Mouse (Mus musculus): Measurements from ENCODE around the gene Crnkl1.

Gene Crnkl1

GRCm38 (mm10) chr2:145874879-145875482, 59.8 kb downstream of the Crnkl1 start:
- DNase-seq (ENCODE audit: low spot score) = no peak

GRCm38 (mm10) chr2:145873953-145874352, 60.9 kb downstream of the Crnkl1 start:
- no peak for DNase-seq (ENCODE audit: low spot score)

DNA sequence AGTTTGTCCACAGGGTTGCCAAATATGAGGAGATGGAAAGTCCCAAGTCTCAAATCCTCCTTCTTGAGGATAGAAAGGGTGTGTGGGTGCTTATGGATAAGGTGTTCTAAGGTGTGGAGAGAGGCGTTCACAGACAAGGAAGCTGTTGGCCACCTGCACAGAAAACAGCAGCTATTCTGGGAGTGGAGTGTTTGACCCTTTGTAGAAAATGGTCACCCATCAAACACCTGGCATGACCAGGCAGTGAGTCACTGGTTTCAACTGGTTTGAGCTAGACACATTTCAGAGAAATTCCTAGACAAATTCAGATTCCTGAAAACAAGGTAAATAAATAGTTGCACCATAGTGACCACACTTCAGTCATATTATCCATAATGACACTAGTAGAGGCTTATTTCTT, 62.7 kb downstream of the Crnkl1 start:
- no peak for DNase-seq (ENCODE audit: low spot score)

DNA sequence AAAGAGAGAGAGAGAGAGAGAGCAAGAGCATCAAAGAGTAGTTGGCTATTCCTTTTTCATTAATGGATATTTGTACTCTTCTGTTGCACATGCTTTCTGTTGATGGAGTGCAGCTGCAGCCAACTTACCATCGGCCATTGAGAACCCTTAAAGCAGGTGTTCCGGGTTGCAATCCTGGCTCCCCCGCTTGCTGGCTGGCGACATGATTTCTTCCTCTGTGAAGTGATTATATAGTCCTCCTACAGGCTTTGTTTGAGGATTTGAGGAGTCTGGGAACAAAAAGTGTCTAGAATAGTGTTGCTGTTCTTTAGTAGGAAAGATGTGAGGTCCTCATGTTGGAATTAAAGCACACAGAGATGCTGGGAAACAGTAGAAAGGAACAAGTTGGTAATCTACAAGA, 63.5 kb downstream of the Crnkl1 start:
- no peak for DNase-seq (ENCODE audit: low spot score)
